Mouse (Mus musculus): ENCODE data around the gene Cast. TPM values are rescaled to one million over a fixed set of nuclear protein-coding genes. Genes with fewer than 3 reads are reported as not detected.

Cast gene
- polyA plus RNA-seq, 1 experiment from 2014 or later = 10.8 TPM

DNA sequence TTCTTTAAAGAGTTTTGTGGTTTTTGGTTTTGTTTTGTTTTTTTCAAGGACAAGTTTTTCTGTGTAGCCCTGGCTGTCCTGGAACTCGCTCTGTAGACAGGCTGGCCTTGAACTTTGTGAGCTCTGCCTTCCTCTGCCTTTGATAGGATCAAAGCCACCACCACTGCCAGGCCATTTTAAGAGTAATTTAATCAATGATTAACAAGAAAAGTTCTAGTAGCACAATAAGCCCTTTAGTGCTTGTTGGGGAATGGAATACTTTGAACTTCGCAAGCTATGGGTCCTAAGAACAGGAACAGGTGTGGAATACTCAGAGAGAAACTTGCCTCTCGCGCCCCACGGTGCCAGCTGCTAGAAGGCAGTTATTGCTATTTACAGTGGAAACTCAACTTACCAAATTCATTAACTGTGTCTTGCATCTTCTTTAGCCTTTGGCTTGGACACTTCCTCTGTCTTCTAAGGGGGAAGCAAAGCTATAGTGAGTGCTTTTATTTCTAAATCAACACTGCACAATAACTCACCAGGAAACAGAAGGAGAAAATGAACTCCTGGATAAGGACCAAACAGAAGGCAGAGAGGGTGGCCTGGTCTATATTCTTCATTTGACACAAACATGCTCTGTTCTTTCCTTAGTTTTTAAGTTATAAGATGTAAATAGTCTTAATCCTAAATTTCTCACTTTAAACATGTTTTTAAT lies 113.0 kb downstream of the Cast start:
- H3K9me3 ChIP-seq (replicated peaks) = no peaks in the 10 kb centered on the region
- no peaks in the 10 kb centered on the region for H3K36me3 ChIP-seq
- no peak for ATAC-seq (ENCODE audit: low FRiP score)
- H3K27ac ChIP-seq (replicated peaks) = no peak overlapping the region
- no peaks in the 10 kb centered on the region for H3K27me3 ChIP-seq (replicated peaks)
- H3K4me3 ChIP-seq (replicated peaks) = no peak overlapping the region
- 67% methylated on average over 5 of the region's 5 CpGs for WGBS
- H3K4me1 ChIP-seq = no peaks in the 10 kb centered on the region
- H3K4me2 ChIP-seq = no peak overlapping the region
- no peak overlapping the region for H3K9ac ChIP-seq (replicated peaks)

Other genes starting within 250 kb of the Cast start
- gene Erap1, start 169.2 kb downstream of the Cast start, polyA plus RNA-seq (2015; fragmentation: Nextera tagmentation; extraction: Ambion mirVana) = 7.3 and 13.6 TPM in 2 replicates

Measured in neural tube, embryonic 15.5 days (tissue).